Mouse (Mus musculus): ENCODE measurements around the gene Hmcn1. TPM values are rescaled to one million over a fixed set of nuclear protein-coding genes. Genes with fewer than 3 reads are reported as not detected.

The Hmcn1 gene
- 4.8 and 5.3 TPM in 2 replicates for polyA plus RNA-seq (2016; fragmentation: Nextera tagmentation; extraction: Ambion mirVana)

- H3K9ac ChIP-seq = peak within 1 kb of the TSS; percentile 57
- WGBS (ENCODE audit: insufficient replicate concordance) = under 1% methylated on average over 38 of the region's 38 CpGs
Measured at GRCm38 (mm10) chr1:150993162-150994064, at the start of gene Hmcn1. Gene Hmcn1, minus strand, starts transcription at chr1:150993435.

GRCm38 (mm10) chr1:151040945-151041649 lies 47.9 kb upstream of the Hmcn1 start:
- no peak overlapping the region for H3K27ac ChIP-seq
- H3K9me3 ChIP-seq (replicated peaks) = no peaks in the 10 kb centered on the region
- no peak overlapping the region for H3K9ac ChIP-seq
- peak overlapping the region; percentile 12 for H3K4me3 ChIP-seq
- H3K36me3 ChIP-seq = no peaks in the 10 kb centered on the region
- peak overlapping the region; percentile 51 for H3K4me2 ChIP-seq
- ATAC-seq = peak; percentile 69
- H3K4me1 ChIP-seq = peaks cover 17% of the 10 kb centered on the region
- no peaks in the 10 kb centered on the region; the same call in 1 of the 2 replicates for H3K27me3 ChIP-seq (replicated peaks)
- 24% methylated on average over 18 of the region's 18 CpGs for WGBS (ENCODE audit: insufficient replicate concordance)

More at GRCm38 (mm10) chr1:150993162-150994064, at the start of gene Hmcn1:
- Histone ChIP-seq H3K4me2 (peak within 1 kb of the TSS; percentile 70), H3K9me3 (replicated peaks) (no peaks in the 10 kb centered on the region), H3K27ac (peak within 1 kb of the TSS; percentile 54), H3K4me3 (peak within 1 kb of the TSS; percentile 51), H3K36me3 (no peaks in the 10 kb centered on the region), H3K4me1 (0 out of 2 replicates have a peak, but pooled peaks cover 4% of the 10 kb centered on the region), H3K27me3 (replicated peaks) (peaks cover 30% of the 10 kb centered on the region)
- ATAC-seq = peak; percentile 72

GRCm38 (mm10) chr1:151040290-151040689 lies 47.1 kb upstream of the Hmcn1 start:
- no peaks in the 10 kb centered on the region; the same call in 1 of the 2 replicates for H3K27me3 ChIP-seq (replicated peaks)
- H3K9me3 ChIP-seq (replicated peaks) = no peaks in the 10 kb centered on the region
- WGBS (ENCODE audit: insufficient replicate concordance) = 18% methylated on average over 7 of the region's 7 CpGs
- peak overlapping the region; percentile 12; the same call in 1 of the 2 replicates for H3K4me3 ChIP-seq
- H3K36me3 ChIP-seq = no peaks in the 10 kb centered on the region
- H3K9ac ChIP-seq = no peak overlapping the region
- peak overlapping the region; percentile 51 for H3K4me2 ChIP-seq
- no peak overlapping the region for H3K27ac ChIP-seq
- H3K4me1 ChIP-seq = peaks cover 17% of the 10 kb centered on the region
- no peak for ATAC-seq

GRCm38 (mm10) chr1:151039189-151039588 lies 46.0 kb upstream of the Hmcn1 start:
- 47% methylated on average over 4 of the region's 4 CpGs for WGBS (ENCODE audit: insufficient replicate concordance)
- Histone ChIP-seq H3K27ac (no peak overlapping the region), H3K9me3 (replicated peaks) (no peaks in the 10 kb centered on the region), H3K27me3 (replicated peaks) (no peaks in the 10 kb centered on the region), H3K9ac (no peak overlapping the region), H3K4me1 (peaks cover 17% of the 10 kb centered on the region), H3K36me3 (no peaks in the 10 kb centered on the region), H3K4me2 (no peak overlapping the region), H3K4me3 (no peak overlapping the region)
- no peak for ATAC-seq

GRCm38 (mm10) chr1:151038566-151038965 lies 45.3 kb upstream of the Hmcn1 start:
- 69% methylated on average over 8 of the region's 8 CpGs for WGBS (ENCODE audit: insufficient replicate concordance)
- Histone ChIP-seq H3K9ac (no peak overlapping the region), H3K4me3 (no peak overlapping the region), H3K9me3 (replicated peaks) (no peaks in the 10 kb centered on the region), H3K27me3 (replicated peaks) (no peaks in the 10 kb centered on the region), H3K4me1 (peaks cover 17% of the 10 kb centered on the region), H3K36me3 (no peaks in the 10 kb centered on the region), H3K27ac (no peak overlapping the region), H3K4me2 (no peak overlapping the region)
- no peak for ATAC-seq

GRCm38 (mm10) chr1:151036405-151036985 lies 43.3 kb upstream of the Hmcn1 start:
- WGBS (ENCODE audit: insufficient replicate concordance) = 63% methylated on average over 15 of the region's 15 CpGs
- H3K9me3 ChIP-seq (replicated peaks) = no peaks in the 10 kb centered on the region
- H3K9ac ChIP-seq = no peak overlapping the region
- no peak for ATAC-seq
- H3K27me3 ChIP-seq (replicated peaks) = no peaks in the 10 kb centered on the region
- H3K4me3 ChIP-seq = no peak overlapping the region
- H3K4me1 ChIP-seq = peaks cover 19% of the 10 kb centered on the region
- no peak overlapping the region for H3K27ac ChIP-seq
- no peak overlapping the region for H3K4me2 ChIP-seq
- no peaks in the 10 kb centered on the region for H3K36me3 ChIP-seq

- Histone ChIP-seq H3K9ac (no peak overlapping the region), H3K4me1 (peaks cover 12% of the 10 kb centered on the region), H3K27me3 (replicated peaks) (no peaks in the 10 kb centered on the region), H3K4me2 (no peak overlapping the region), H3K9me3 (replicated peaks) (no peaks in the 10 kb centered on the region), H3K27ac (no peak overlapping the region), H3K4me3 (no peak overlapping the region), H3K36me3 (no peaks in the 10 kb centered on the region)
- 61% methylated on average over 3 of the region's 3 CpGs for WGBS (ENCODE audit: insufficient replicate concordance)
- no peak for ATAC-seq
Measured at GRCm38 (mm10) chr1:151035766-151036165, 42.5 kb upstream of the Hmcn1 start.

- Histone ChIP-seq H3K9me3 (replicated peaks) (no peaks in the 10 kb centered on the region), H3K4me3 (no peak overlapping the region), H3K27me3 (replicated peaks) (no peaks in the 10 kb centered on the region), H3K4me1 (peaks cover 5% of the 10 kb centered on the region), H3K9ac (no peak overlapping the region), H3K27ac (no peak overlapping the region), H3K36me3 (no peaks in the 10 kb centered on the region), H3K4me2 (no peak overlapping the region)
- WGBS (ENCODE audit: insufficient replicate concordance) = 2% methylated on average over 5 of the region's 5 CpGs
- ATAC-seq = peak; percentile 37; the same call in 1 of the 2 replicates
Measured at GRCm38 (mm10) chr1:151034993-151035592, 41.9 kb upstream of the Hmcn1 start.

GRCm38 (mm10) chr1:151033291-151033690 lies 40.1 kb upstream of the Hmcn1 start:
- Histone ChIP-seq H3K36me3 (no peaks in the 10 kb centered on the region), H3K4me3 (no peak overlapping the region), H3K27me3 (replicated peaks) (no peaks in the 10 kb centered on the region), H3K27ac (no peak overlapping the region), H3K9ac (no peak overlapping the region), H3K4me1 (peaks cover 3% of the 10 kb centered on the region), H3K4me2 (no peak overlapping the region), H3K9me3 (replicated peaks) (no peaks in the 10 kb centered on the region)
- ATAC-seq = no peak

GRCm38 (mm10) chr1:151031581-151031980 lies 38.3 kb upstream of the Hmcn1 start:
- H3K4me1 ChIP-seq = peaks cover 3% of the 10 kb centered on the region
- H3K36me3 ChIP-seq = no peaks in the 10 kb centered on the region
- no peak overlapping the region for H3K9ac ChIP-seq
- no peaks in the 10 kb centered on the region for H3K9me3 ChIP-seq (replicated peaks)
- H3K4me3 ChIP-seq = no peak overlapping the region
- no peak for ATAC-seq
- H3K4me2 ChIP-seq = no peak overlapping the region
- no peak overlapping the region for H3K27ac ChIP-seq
- no peaks in the 10 kb centered on the region for H3K27me3 ChIP-seq (replicated peaks)
- WGBS (ENCODE audit: insufficient replicate concordance) = 72% methylated on average over 10 of the region's 10 CpGs

GRCm38 (mm10) chr1:151031086-151031485 lies 37.9 kb upstream of the Hmcn1 start:
- WGBS (ENCODE audit: insufficient replicate concordance) = 69% methylated on average over 8 of the region's 8 CpGs
- Histone ChIP-seq H3K9me3 (replicated peaks) (no peaks in the 10 kb centered on the region), H3K9ac (no peak overlapping the region), H3K4me2 (no peak overlapping the region), H3K27ac (no peak overlapping the region), H3K27me3 (replicated peaks) (no peaks in the 10 kb centered on the region), H3K4me1 (peaks cover 3% of the 10 kb centered on the region), H3K36me3 (no peaks in the 10 kb centered on the region), H3K4me3 (no peak overlapping the region)
- no peak for ATAC-seq

Data from liver, embryonic 12.5 days (tissue).